Mouse (Mus musculus) cerebellum, adult 2 months (tissue): ENCODE measurements around the gene Apon.

Source experiments
- CTCF ChIP-seq: fragments of 200-500 bp; IDR thresholded peaks from 2 replicates; pipeline ENCODE4 v1.5.1; 2011; ENCODE audit warnings: low read depth, mild to moderate bottlenecking, control low read depth, low read length, moderate library complexity, borderline replicate concordance; ENCODE audit not compliant: insufficient read depth
- POLR2A ChIP-seq: fragments of 200-500 bp; IDR thresholded peaks from 2 replicates; pipeline ENCODE4 v1.6.1; 2011; ENCODE audit warnings: low read length, control low read depth, borderline replicate concordance; ENCODE audit not compliant: insufficient read depth

- TF ChIP-seq CTCF (no peak), POLR2A (no peak)
Measured at GRCm38 (mm10) chr10:128209311-128210009, 44.4 kb upstream of the Apon start.
